Mouse (Mus musculus) lung, postnatal 4 days (tissue): Measurements from ENCODE around the gene Col25a1.

ENCODE experiments used
- DNase-seq, 2 experiments: peaks; one replicate each; pipeline ENCODE4 v3.0.0; 2021

Col25a1 gene

DNA sequence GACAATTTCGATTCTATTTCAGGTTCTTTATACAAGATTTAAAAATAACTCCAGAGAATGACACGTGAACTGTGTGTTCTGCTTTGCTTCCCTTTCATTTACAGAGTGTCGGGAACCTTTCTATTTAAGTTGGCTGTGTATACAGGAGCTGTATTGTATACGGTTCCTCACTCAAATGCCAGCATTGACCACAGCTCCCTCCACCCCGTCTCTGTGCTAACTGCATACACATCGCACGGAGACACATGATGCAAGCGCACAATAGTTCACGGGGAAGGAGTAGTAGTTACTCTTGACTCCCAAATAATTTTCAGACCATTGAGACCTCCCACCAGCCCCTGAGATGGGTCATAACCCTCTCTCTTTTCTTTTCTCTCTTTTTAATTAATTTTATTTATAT, 197.6 kb downstream of the Col25a1 start:
- DNase-seq: no peak

DNA sequence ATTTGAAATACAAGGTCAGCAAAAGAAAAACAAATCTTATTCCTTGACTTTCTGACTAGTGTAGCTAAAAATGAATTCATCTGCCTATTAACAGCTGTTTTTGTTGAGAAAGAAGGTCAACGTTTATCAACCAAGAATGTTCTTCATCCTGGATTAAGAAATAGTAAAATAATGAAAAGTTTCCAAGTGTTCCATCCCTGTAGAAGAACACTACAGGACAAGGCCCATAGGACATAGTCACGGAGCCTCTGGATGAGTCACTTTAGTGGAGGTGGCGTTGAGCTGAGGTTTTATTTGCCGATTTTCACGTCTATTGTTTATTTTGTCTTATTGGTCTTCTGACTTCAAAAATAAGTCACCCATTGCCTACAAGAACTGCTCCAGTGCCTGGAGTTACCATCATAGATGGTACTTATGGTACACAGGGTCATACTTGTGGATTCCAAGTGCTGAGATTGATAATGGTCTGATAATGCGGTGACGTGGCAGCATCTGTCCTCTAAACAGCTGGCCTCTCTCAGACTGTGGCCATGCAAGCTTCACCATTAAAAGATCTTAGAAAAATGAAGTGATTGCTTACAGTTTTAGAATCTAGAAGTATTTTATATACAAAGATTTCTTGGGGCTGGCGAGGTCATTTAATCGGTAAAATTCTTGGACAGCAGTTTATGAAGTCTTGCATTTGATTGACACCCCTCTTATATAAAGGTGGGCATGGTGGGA, 198.7 kb downstream of the Col25a1 start:
- DNase-seq: no peak

DNA sequence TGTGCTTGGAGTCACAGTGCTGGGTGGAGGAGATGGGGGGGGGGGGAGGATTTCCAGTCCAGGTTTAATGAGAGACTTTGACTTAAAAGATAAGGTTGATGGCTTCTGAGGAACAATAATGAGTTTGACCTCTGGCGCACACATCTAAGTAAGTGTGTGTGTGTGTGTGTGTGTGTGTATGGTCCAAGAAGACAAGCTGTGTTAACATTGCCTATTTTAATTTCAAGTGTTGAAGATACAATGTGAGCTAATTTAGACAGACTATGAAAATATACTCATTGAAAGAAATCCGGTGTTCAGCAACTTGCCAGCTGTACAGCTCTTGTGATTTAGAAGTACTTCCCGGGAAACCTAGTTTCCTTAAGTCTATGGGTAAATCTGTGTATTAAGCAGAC, 199.3 kb downstream of the Col25a1 start:
- DNase-seq: no peak

DNA sequence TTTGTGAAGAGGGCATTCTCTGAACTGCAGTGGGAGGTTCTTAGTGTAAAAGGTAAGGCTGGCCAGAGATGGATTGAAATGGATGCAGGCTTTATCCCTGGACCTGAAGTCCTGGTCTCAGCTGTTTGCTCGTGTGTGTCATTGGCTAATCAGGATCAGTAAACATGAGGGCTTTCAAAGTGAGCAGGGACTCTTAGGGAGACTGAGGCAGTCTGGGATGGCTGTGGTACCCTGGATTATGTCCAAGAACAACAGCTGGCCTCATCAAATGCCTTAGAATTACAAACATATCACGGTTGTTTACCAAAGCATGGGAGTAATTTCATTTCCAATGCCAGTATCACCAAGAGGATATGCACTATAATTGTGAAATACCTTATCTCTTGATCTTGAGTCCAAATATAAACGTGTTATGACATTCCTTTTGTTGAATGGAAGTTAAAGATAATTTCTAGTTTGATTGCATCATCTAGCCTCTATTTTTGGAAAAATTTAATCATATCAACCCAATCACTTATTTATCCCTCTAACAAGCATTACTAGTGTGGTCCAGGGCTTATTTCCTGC, 201.1 kb downstream of the Col25a1 start:
- no peak for DNase-seq

DNA sequence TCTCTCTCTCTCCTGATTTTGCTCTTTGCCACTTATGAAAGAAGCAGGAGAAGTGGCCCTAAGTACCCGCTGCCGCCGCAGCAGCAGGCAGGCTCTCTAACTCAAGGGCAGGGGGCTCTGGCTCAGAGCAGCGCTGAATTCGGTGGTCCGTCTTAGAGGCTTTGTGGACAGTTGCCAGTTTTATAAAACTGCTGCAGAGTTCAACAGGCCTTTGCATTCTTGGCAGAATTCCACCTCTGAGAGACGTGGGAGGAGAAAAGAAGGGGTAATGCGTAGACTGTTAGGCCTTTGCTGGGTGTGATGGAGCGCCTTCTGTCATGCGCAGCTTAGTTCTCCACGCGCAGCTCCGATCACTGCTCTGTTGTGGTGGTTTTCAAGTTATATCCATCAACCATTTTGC, 206.6 kb downstream of the Col25a1 start:
- DNase-seq: peak; percentile 60 to 66

DNA sequence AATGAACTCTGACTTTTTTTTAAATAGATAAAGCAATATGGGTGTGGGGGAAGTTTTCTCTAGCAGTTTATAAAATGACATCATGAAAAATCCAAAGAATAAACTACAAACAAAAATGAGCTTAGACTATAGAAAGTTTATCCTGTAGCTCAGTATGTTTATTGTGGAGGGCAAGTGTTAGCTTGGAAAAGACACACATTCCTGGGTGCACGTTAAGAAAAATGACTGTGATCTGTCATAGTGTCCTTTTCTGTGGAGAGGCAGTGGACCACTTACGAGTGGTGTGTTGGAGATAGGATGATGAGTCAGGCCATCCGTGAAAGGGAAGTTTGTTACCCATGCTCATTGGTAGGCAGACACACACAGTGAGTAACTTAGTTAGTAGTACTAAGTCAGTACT, 207.1 kb downstream of the Col25a1 start:
- DNase-seq: no peak

DNA sequence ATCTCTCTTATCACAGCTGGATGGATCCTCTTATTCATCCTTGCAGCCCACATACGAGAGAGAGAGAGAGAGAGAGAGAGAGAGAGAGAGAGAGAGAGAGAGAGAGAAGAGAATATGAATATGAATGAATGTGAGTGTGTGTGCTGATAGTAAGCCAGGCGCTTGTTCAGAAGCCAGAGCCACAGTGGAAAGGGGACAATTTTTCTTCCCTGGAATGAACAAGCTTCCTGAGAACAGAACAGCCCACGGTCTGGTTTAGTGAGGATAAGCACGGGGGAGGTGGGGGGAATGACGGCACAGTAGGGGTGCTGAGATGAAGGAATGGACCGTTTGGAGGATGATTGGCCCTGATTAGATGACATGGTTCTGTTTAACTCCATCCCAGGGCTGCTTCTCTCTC, 218.9 kb downstream of the Col25a1 start:
- DNase-seq: no peak

DNA sequence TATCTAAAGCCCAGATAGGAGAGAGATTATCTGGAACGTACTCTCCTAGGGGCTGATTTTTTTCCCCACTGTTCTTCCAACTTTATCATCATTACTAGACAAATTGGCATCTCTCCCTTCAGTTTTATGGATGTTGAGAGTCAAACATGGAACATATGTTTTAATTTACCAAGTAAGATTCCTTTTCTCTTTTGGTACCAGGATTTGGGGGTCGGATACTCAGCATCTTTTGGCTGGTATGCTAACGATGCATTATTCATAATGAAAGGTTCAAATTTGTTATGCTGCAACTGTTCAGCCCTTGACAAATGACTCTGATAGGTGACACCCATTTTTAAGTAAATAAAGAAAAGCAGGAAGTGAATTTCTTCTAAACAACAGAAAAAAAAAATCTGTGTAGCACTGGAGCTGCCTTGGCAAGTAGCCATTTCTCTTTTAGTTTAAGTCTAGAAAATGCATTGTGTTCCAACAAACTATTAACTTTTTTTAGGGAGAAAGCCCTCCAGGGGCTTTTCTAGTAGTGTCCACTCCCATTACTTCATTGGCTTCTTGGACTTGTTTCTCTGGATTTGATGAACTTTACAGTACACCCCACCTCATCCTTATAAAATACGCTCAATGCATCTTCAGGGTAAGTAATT, 223.2 kb downstream of the Col25a1 start:
- no peak for DNase-seq

DNA sequence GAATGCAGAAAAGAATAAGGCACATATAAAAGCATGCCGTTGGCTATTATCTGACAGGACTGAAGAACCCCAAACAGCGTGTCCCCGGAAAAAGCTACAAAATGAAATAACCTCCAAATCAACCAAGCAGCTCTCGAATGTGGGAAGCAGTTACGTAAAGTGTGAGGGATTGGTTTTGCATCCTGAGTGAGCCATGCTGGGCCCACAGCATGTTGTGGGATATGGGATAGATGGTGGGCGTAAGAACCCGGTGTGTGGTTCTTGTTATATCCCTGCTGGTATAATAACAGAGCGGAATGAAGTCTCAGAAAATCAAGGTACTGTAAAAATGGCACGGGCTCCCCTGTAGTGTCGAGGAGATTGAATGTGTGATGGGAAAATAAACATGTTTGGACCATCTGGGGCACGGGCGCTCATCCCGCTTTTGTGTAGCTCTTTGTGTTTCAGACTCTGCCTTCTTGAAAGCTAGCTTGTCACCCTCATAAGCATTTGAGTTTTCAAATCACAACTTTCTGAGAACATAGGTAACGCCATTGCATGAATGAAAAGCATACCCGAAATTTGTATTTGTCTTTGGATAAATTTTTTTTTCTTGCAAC, 225.4 kb downstream of the Col25a1 start:
- DNase-seq: no peak

DNA sequence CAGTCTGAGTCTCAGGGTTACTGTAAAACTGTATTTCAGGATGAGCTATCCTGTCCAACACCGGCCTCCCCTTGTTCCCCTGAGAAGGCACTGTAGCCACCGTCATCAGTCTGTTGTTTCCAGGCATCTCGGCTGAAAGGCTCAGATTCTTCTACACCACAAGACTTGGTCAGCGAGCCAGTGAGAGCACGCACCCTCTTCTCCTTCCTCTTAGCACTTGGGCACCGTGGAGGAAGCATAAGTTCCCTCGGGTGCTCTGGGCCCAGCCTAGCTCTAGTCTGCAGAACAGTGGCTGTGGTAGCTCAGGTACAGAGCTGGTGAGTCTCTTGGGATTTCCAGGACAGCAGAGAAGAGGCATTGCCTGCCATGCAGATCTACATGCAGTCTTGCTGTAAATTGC, 229.5 kb downstream of the Col25a1 start:
- DNase-seq: no peak

DNA sequence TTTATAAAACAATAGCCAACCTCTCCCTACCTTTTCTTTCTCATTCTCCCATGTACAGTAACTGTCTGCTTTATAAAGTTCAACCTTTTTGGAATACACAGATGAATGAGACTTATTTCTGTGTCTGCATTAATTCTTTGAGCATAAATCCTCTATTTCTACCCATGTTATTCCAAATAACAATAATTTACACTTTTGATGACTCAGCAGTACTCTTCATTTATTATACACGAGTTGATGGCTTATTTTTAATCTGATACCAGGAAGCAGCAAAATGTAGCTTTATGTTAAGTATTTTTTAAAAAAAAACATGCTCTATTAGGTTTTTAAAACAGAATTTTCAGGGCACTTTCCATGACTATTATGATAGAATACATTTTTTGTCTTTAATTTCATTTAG, 230.6 kb downstream of the Col25a1 start:
- no peak for DNase-seq

DNA sequence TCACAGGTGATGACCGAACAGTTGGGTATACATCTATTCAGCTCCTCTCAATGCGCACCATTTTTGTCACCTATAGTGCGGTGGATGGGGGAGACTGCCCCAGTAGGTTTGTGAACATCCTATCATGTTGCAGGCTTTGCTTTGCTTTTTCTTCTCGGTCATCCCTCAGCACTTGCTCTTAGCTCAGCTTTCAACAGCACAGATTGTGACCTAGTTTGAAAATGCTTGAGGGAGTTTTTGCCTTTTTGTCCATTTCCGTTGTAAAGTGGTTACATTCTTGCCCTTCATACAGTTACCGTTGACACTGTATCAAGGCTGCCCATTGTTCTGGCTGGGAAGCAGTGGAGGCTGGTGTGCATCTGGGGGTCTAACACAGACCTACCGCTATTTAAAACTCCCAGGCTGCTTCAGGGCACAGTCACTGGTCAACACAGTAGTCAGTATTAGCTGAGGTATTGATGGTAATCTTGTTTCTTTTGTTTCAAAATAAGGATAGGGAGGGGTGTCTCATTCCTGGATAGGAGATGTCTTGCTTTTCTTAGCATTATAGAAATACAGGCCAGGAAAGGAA, 231.6 kb downstream of the Col25a1 start:
- DNase-seq: no peak

DNA sequence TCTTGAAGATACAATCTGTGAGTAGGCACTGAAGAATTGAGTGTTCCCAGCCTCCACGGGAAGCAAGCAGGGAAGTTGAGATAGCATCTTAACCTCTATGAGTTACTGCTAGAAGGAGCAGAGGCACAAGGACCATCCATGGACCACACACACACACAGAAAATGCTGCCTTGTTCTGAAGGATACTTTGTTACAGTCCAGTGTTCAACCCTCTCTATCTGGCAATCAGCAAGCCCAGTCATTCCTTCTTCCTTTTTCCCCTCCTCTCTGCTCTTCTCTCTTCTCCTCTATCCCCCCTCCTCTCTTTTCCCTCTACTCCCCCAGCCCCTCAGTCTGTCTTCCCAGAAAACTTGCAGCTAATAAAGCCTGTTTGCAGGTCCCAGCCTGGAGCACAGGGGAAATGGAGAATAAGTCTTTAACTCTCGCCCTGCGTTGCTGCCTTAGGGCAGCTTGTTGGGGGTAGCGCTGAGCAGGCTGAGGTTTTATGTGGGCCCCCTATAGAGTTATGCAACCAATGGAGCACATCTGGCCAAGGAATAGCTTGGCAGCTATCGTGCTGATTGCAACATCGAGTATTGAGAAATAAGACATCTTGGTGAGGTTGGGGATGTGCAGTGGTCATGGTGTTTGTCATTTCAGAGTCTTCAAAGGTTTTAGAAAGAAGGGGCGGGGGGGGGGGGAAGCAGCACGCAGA, 235.8 kb downstream of the Col25a1 start:
- DNase-seq: peak; percentile 12 to 38

DNA sequence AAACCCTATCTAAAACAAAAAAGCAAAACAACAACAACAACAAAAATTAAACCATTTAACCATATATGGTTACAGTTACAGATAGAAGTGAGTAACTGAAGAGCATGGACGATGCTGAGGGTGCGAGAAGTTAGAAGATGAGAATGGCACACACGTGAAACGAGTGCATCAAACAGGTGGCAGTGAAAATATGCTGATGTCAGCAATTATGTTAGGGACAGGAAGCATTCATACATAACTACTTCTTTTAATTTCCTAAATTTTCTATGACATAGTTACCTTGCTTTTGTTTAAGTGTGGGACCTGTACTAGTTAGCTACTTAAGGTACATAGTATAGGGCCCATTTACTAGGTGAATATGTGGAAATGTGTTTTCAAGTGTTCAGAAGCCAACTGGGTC, 237.1 kb downstream of the Col25a1 start:
- DNase-seq: no peak

DNA sequence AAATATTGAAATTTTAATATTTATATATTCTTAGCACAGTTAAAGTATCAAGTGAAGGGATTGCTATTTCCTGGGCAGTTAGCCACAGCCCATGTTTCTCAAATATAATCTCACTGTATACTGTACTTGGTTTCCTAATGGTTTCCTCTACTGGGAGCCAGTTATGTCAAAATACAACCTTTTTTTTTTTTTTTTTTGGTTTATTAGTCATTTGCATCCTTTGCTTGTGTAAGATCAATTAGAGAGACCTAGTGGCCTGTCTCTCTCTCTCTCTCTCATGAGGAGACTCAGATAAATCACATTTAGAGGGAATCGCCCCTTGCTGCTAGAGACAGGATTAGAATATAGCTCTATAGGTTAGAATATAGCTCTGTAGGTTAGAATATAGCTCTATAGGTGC, 237.8 kb downstream of the Col25a1 start:
- no peak for DNase-seq

DNA sequence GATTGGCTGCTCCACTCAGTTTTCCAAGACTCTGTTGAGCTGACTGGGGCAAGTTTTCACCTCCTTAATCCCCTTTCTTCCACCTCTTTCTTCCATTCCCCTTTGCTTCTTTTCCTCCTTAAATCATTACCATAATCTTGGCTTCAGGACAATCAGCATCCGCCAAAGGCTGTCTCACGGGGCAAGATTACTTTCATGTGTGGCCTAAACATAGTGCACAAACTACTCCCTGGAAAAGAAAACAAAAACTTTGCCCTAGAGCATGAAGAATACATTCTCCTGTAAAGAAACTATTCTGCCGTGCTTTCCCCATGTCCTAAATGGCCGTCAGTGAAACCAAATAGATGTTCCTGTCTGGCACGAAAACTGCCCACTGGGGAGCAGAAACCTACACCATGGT, 238.9 kb downstream of the Col25a1 start:
- no peak for DNase-seq

DNA sequence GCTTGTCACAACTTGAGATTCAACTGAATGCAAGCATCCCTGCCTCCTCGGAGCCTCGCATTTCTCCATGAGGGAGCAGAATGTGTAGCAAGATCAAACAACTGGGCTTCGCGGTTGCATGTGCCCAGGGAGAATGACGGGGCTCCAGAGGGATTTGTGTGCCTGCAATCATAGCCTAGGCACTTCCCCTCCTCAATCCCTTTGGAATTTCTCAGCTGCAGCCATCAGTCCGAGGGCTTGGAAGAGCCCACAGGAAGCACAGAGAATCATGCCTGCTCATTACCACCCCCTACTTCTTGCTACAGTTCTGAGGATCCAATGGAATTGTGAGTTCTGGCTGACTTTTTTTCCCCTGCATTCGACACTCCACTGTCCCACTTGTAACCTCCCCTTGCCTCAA, 241.8 kb downstream of the Col25a1 start:
- peak in 1 of 2 experiments; percentile 25 for DNase-seq

DNA sequence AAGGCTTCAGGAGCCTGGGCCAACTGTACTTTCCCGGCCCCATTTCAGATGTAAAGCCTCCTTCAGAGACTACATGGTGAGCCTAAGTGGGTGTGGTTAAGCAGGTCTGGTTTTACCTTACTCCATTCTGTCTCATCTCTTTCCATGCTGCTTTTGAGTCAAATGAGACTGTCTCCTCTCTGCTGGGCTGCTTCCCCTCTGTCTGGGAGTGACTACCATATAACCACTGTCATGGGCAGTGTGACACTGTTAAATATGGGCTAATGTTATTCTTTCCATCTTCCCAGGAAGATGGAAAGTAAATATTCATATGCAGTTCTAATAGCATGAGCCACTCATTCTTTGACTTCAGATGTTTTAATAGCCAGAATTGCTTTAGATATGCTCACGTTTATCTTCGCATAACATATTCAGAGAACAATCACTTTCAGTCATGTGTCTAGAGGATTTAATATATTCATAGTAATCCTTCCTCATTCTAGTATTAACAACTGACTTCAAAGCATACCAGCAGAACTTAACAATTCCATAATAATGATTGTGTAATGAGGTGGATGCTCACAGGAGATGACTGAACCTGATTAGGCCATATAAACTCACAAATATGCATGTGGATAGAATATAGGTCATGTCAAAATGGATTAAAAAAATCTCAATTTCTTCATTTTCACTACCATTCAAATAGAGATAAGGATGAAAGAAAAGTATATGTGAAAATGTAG, 243.5 kb downstream of the Col25a1 start:
- DNase-seq: no peak

DNA sequence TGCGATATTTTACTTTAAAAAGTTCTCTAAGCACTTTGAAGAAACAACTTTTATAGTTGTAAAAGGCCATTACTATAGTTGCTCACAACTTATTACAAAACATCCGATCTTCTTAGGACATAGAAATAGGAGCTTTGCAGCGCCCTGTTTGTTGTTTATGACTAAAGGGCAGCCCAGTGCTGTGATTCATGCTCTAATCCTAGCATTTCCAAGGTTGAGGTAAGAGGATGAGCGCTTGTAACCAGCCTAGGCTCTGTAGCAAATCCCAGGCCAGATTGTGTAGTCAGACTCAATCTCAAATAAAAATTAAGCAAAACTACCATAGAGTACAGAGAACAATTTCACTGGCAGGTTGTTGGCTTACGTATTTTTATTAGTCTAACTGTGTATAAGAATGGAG, 246.5 kb downstream of the Col25a1 start:
- no peak for DNase-seq

DNA sequence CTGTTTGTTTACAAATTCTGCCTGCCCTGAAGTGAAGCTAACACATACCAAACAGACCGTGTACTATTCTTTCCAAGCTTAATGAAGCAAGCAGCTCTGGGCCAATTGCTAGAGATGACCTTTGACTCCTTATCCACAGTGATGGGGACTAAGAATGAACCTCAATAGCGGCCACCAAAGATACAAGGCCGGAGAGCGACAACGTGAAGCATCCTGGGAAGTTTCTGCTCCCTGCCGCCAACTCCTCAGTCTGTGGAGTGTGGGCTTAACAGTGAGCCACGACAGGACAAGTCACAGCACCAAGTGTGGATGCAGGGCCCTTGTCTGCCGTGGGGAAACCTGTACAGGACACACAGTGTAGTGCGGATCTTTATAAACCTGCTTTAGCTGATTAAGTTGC, 247.3 kb downstream of the Col25a1 start:
- DNase-seq: no peak

DNA sequence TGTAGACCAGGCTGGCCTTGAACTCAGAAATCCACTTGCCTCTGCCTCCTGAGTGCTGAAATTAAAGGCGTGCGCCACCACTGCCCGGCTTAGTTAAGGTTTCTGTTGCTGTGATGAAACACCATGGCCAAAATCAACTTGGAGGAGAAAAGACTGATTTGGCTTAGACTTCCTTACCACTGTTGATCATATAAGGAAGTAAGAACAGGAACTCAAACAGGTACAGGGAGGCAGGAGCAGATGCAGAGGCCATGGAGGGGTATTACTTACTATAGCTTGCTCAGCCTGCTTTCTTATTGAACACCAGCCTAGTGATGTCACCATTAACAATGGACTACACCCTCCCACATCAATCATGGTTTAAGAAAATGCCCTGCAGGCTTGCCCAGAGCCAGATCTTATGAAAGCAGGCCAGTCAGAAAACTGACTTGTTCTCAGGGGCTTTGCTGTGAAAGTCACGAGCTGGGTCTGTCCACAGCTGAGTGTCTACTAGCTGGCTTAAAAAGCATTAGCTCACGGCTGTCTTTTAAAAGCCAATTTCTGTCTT, 249.1 kb downstream of the Col25a1 start:
- DNase-seq: no peak

DNA sequence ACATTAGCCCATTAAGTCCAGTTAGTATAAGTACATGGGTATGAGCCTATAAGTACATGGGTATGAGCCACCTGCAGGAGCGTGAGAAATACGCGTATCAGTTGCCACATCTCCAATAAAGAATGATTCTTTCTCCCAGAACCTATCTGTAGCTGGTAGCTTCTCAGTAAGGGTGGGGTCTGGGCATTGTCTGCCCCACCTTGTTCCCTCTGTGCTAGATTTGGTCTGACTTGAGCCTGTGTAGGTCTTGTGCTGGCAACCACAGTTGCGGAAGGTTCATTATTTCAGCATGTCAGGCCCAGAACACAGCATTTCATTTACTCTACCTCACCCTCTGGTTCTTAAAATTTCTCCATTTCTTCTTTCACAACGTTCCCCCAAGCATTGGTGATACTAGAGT, 250.4 kb downstream of the Col25a1 start:
- no peak for DNase-seq
